Mouse (Mus musculus) testis, adult 10 weeks (tissue): ENCODE results near the gene Zfp936. TPM values are rescaled to one million over a fixed set of nuclear protein-coding genes. Genes with fewer than 3 reads are reported as not detected.

Experiments
- polyA plus RNA-seq: library from polyadenylated mRNA; stranded (reverse); fragments of 350-450 nt; fragmentation: Illumina TruSeq; extraction: RNeasy Lipid Tissue Mini Kit (QIAGEN cat#74804); gene quantifications from one replicate; pipeline ENCODE4 v1.2.3, GENCODE M21; 2014; ENCODE audit warnings: low read depth, low replicate concordance

Gene Zfp936
- polyA plus RNA-seq, result 17.8 TPM

DNA sequence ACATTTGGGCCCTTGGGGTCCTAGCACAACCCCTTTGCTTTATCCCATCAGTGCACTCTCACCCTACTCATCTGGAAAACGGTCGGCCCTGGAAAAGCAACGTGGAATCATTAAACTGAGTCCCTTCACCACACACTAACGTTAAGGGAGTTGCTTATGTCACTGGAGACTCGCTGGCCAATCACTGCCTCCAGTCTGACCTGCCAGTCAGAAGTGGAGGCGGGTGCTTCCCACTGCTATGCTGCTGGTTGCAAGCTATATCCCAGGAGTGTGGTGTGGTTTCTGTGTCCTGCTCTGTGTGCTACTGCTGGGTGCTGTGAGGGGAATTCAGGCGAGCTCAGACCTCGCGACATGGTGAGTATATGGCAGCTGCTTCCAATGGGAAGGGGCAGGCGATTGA is at the start of gene Zfp936:
Gene Zfp936, plus strand, starts transcription at position 301 of the 400 bp plus-strand sequence.

Other genes with a start within 250 kb of the Zfp936 start
- 2.6 TPM for gene Gm2381, start 247.0 kb upstream of the Zfp936 start, polyA plus RNA-seq
- gene Vmn2r63, start 180.4 kb upstream of the Zfp936 start, polyA plus RNA-seq, result not detected
- gene Gm9268, start 95.5 kb upstream of the Zfp936 start, polyA plus RNA-seq, result not detected
- 38.8 TPM for gene Zfp715, start 199.1 kb downstream of the Zfp936 start, polyA plus RNA-seq
- gene Siglecf, start 237.1 kb downstream of the Zfp936 start, polyA plus RNA-seq, result 0.10 TPM